Mouse (Mus musculus) neural tube, embryonic 11.5 days (tissue): ENCODE results near the gene Tnrc6a. TPM values are rescaled to one million over a fixed set of nuclear protein-coding genes. Genes with fewer than 3 reads are reported as not detected.

Experiments
- ATAC-seq: fragments of 200-750 bp; cut with Nextera tagmentation; 2 replicates; pipeline ENCODE4 v1.8.0; 2017; ENCODE audit warnings: moderate number of reproducible peaks, mild to moderate bottlenecking, moderate TSS enrichment, moderate library complexity; ENCODE audit not compliant: insufficient read depth, low FRiP score, low TSS enrichment
- DNase-seq: peaks from one replicate; pipeline ENCODE4 v3.0.0-alpha.2; 2015; ENCODE audit warnings: low spot score
- H3K27ac ChIP-seq: fragments of 300-500 bp; sonication (generic); 2 replicates; pipeline ENCODE4 v1.5.1; 2014; ENCODE audit warnings: low read depth, mild to moderate bottlenecking, low read length
- H3K27me3 ChIP-seq: fragments of 300-500 bp; sonication (generic); 2 replicates; pipeline ENCODE4 v1.6.1; 2014; ENCODE audit warnings: mild to moderate bottlenecking, low read length, mixed read lengths; ENCODE audit not compliant: control insufficient read depth, insufficient read depth
- H3K36me3 ChIP-seq: fragments of 300-500 bp; sonication (generic); 2 replicates; pipeline ENCODE4 v1.6.1; 2014; ENCODE audit warnings: mild to moderate bottlenecking, low read length, moderate library complexity, mixed read lengths; ENCODE audit not compliant: control insufficient read depth, insufficient read depth
- H3K4me1 ChIP-seq: fragments of 300-500 bp; sonication (generic); 2 replicates; pipeline ENCODE4 v1.6.1; 2014; ENCODE audit warnings: low read length, mixed read lengths; ENCODE audit not compliant: control insufficient read depth, insufficient read depth
- H3K4me2 ChIP-seq: fragments of 300-500 bp; sonication (generic); 2 replicates; pipeline ENCODE4 v1.6.1; 2014; ENCODE audit warnings: low read depth, mild to moderate bottlenecking, moderate library complexity
- H3K4me3 ChIP-seq: fragments of 300-500 bp; sonication (generic); 2 replicates; pipeline ENCODE4 v1.5.1; 2014; ENCODE audit warnings: low read depth, low read length
- H3K9ac ChIP-seq: fragments of 300-500 bp; sonication (generic); 2 replicates; pipeline ENCODE4 v1.6.1; 2014; ENCODE audit warnings: mild to moderate bottlenecking, low read length
- H3K9me3 ChIP-seq: fragments of 300-500 bp; sonication (generic); 2 replicates; pipeline ENCODE4 v1.6.1; 2016; ENCODE audit warnings: low read length; ENCODE audit not compliant: control insufficient read depth
- WGBS: fragments of 180-500 bp; shearing (Covaris S2); extraction: QIAGEN DNeasy Blood & Tissue Kit; methylation state at CpG from one replicate; pipeline ENCODE4 v1.1.7; 2014; 5-methylcytosine and 5-hydroxymethylcytosine counted together
- polyA plus RNA-seq: library from polyadenylated mRNA; unstranded; fragments of >200 nt; fragmentation: Nextera tagmentation; extraction: Ambion mirVana; gene quantifications from 2 replicates; pipeline ENCODE4 v1.2.1, GENCODE M21; 2014

The Tnrc6a gene
- polyA plus RNA-seq, 1 experiment from 2014 or later = 46.2 TPM

GRCm38 (mm10) chr7:123188462-123188861 lies 64.8 kb downstream of the Tnrc6a start:
- Histone ChIP-seq H3K27ac (no peak overlapping the region), H3K4me1 (no peaks in the 10 kb centered on the region), H3K4me2 (no peak overlapping the region), H3K9ac (no peak overlapping the region), H3K36me3 (peaks cover 45% of the 10 kb centered on the region), H3K27me3 (no peaks in the 10 kb centered on the region), H3K4me3 (no peak overlapping the region), H3K9me3 (no peaks in the 10 kb centered on the region)
- 94% methylated on average over 3 of the region's 3 CpGs for WGBS
- ATAC-seq (no peak), DNase-seq (no peak)

- H3K36me3 ChIP-seq = peaks cover 43% of the 10 kb centered on the region
- ATAC-seq = no peak
These were observed 66.1 kb downstream of the Tnrc6a start for GRCm38 (mm10) chr7:123189762-123190161.

GRCm38 (mm10) chr7:123191731-123192130 lies 68.0 kb downstream of the Tnrc6a start:
- H3K27ac ChIP-seq = no peak overlapping the region
- H3K4me2 ChIP-seq = no peak overlapping the region
- DNase-seq (no peak), ATAC-seq (no peak)
- no peaks in the 10 kb centered on the region for H3K27me3 ChIP-seq
- H3K4me1 ChIP-seq = no peaks in the 10 kb centered on the region
- H3K36me3 ChIP-seq = peaks cover 44% of the 10 kb centered on the region
- 91% methylated on average over 5 of the region's 5 CpGs for WGBS
- no peak overlapping the region for H3K9ac ChIP-seq
- no peaks in the 10 kb centered on the region for H3K9me3 ChIP-seq
- H3K4me3 ChIP-seq = no peak overlapping the region

More at GRCm38 (mm10) chr7:123189762-123190161, 66.1 kb downstream of the Tnrc6a start:
- Histone ChIP-seq H3K9ac (no peak overlapping the region), H3K27ac (no peak overlapping the region), H3K27me3 (no peaks in the 10 kb centered on the region), H3K9me3 (no peaks in the 10 kb centered on the region), H3K4me2 (no peak overlapping the region), H3K4me1 (no peaks in the 10 kb centered on the region), H3K4me3 (no peak overlapping the region)
- DNase-seq = no peak
- WGBS = 95% methylated on average over 8 of the region's 8 CpGs

GRCm38 (mm10) chr7:123193201-123193600 lies 69.5 kb downstream of the Tnrc6a start:
- Histone ChIP-seq H3K27ac (no peak overlapping the region), H3K9me3 (no peaks in the 10 kb centered on the region), H3K4me3 (no peak overlapping the region), H3K36me3 (peaks cover 37% of the 10 kb centered on the region), H3K9ac (no peak overlapping the region), H3K4me1 (no peaks in the 10 kb centered on the region), H3K27me3 (no peaks in the 10 kb centered on the region), H3K4me2 (no peak overlapping the region)
- ATAC-seq (no peak), DNase-seq (no peak)
- WGBS = 94% methylated on average over 12 of the region's 12 CpGs

- Histone ChIP-seq H3K36me3 (peaks cover 29% of the 10 kb centered on the region), H3K27me3 (no peaks in the 10 kb centered on the region), H3K4me1 (no peaks in the 10 kb centered on the region), H3K9me3 (no peaks in the 10 kb centered on the region), H3K4me3 (no peak overlapping the region), H3K9ac (no peak overlapping the region), H3K27ac (no peak overlapping the region), H3K4me2 (no peak overlapping the region)
- 91% methylated on average over 8 of the region's 8 CpGs for WGBS
- DNase-seq (no peak), ATAC-seq (no peak)
These were observed 71.0 kb downstream of the Tnrc6a start for GRCm38 (mm10) chr7:123194696-123195095.

GRCm38 (mm10) chr7:123196432-123196831 lies 72.7 kb downstream of the Tnrc6a start:
- no peak overlapping the region for H3K27ac ChIP-seq
- no peak overlapping the region for H3K4me3 ChIP-seq
- no peaks in the 10 kb centered on the region for H3K4me1 ChIP-seq
- WGBS = 97% methylated on average over 5 of the region's 5 CpGs
- no peak overlapping the region for H3K9ac ChIP-seq
- DNase-seq = no peak
- H3K9me3 ChIP-seq = no peaks in the 10 kb centered on the region
- no peak overlapping the region for H3K4me2 ChIP-seq
- ATAC-seq = no peak
- H3K36me3 ChIP-seq = peaks cover 17% of the 10 kb centered on the region
- no peaks in the 10 kb centered on the region for H3K27me3 ChIP-seq

- 74% methylated on average over 10 of the region's 10 CpGs for whole genome bisulfite sequencing
- H3K4me3 ChIP-seq = no peak overlapping the region
- peaks cover 4% of the 10 kb centered on the region for H3K36me3 ChIP-seq
- no peak for DNase-seq
- no peaks in the 10 kb centered on the region for H3K4me1 ChIP-seq
- no peak overlapping the region for H3K4me2 ChIP-seq
- ATAC-seq = no peak
- H3K9me3 ChIP-seq = no peaks in the 10 kb centered on the region
- no peak overlapping the region for H3K27ac ChIP-seq
- H3K9ac ChIP-seq = no peak overlapping the region
- H3K27me3 ChIP-seq = no peaks in the 10 kb centered on the region
These were observed 75.0 kb downstream of the Tnrc6a start for GRCm38 (mm10) chr7:123198695-123199094.

GRCm38 (mm10) chr7:123199151-123199550 lies 75.5 kb downstream of the Tnrc6a start:
- DNase-seq = no peak
- Histone ChIP-seq H3K27me3 (no peaks in the 10 kb centered on the region), H3K4me3 (no peak overlapping the region), H3K9me3 (no peaks in the 10 kb centered on the region), H3K4me1 (no peaks in the 10 kb centered on the region), H3K36me3 (peaks cover 4% of the 10 kb centered on the region), H3K4me2 (no peak overlapping the region), H3K9ac (no peak overlapping the region), H3K27ac (no peak overlapping the region)
- no peak for ATAC-seq
- 76% methylated on average over 3 of the region's 3 CpGs for WGBS

GRCm38 (mm10) chr7:123199656-123200206 lies 76.0 kb downstream of the Tnrc6a start:
- WGBS = 93% methylated on average over 15 of the region's 15 CpGs
- Histone ChIP-seq H3K4me1 (no peaks in the 10 kb centered on the region), H3K27me3 (no peaks in the 10 kb centered on the region), H3K9me3 (no peaks in the 10 kb centered on the region), H3K4me2 (no peak overlapping the region), H3K4me3 (no peak overlapping the region), H3K36me3 (peaks cover 4% of the 10 kb centered on the region), H3K9ac (no peak overlapping the region), H3K27ac (no peak overlapping the region)
- no peak for DNase-seq
- no peak for ATAC-seq
